Mouse (Mus musculus) cortical plate, adult 2 months (tissue): ENCODE measurements at regions not wholly inside any gene's neighbourhood (a gene's known extent, or its start where the extent isn't known, plus 50 kb on each side); places are given as distances from the start of the nearest gene placed in this dataset.

Source experiments
- CTCF ChIP-seq: fragments of 200-500 bp; IDR thresholded peaks from 2 replicates; pipeline ENCODE4 v1.5.1; 2011; ENCODE audit warnings: mild to moderate bottlenecking, control low read depth, low read length; ENCODE audit not compliant: insufficient read depth; ENCODE audit errors: extremely low read depth
- POLR2A ChIP-seq: fragments of 200-500 bp; IDR thresholded peaks from 2 replicates; pipeline ENCODE4 v1.6.1; 2011; ENCODE audit warnings: mild to moderate bottlenecking, low read length, control low read depth; ENCODE audit not compliant: insufficient read depth; ENCODE audit errors: extremely low read depth

DNA sequence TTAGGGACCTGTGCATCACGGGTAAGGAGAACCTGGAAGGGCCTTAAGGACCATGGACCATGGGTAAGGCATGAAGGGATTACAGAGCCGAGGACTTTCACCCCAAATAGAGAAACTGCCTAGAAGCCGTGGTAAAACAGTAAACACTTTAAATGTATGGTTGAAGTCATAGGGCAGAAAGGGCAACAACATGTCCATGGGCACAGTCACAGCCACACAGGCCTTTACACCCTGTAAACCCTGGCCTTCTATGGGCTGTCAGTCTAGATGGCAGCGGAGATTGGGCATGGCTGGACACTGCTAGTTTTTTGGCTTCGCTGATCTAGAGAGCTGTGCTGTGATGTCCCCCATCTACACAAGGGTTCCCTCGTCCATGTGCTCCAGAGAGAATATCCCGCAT lies 127.4 kb downstream of the Tex29 start:
- TF ChIP-seq CTCF (no peak), POLR2A (no peak)
